Mouse (Mus musculus) CH12.LX (cell line): Measurements from ENCODE around the gene Arl15.

Source experiments
- BHLHE40 ChIP-seq: IDR thresholded peaks from 2 replicates; pipeline ENCODE4 v1.6.1; 2011; ENCODE audit warnings: mild to moderate bottlenecking, low read depth, low read length, improper control_type of control experiment
- CHD1 ChIP-seq: IDR thresholded peaks from 2 replicates; pipeline ENCODE4 v1.6.1; 2012; ENCODE audit warnings: low read depth, low read length, improper control_type of control experiment, inconsistent platforms
- CTCF ChIP-seq, 2 experiments: IDR thresholded peaks in 1 of 2; conservative IDR thresholded peaks in 1 of 2; 2 replicates each; pipeline ENCODE4 v1.5.1; 2011 to 2012; ENCODE audit warnings: low read depth in 2 of 2, low read length in 2 of 2, improper control_type of control experiment in 1 of 2, inconsistent platforms in 1 of 2, mild to moderate bottlenecking in 1 of 2, moderate library complexity in 1 of 2
- E2F4 ChIP-seq: IDR thresholded peaks from 2 replicates; pipeline ENCODE4 v1.6.1; 2011; ENCODE audit warnings: low read depth, low read length, improper control_type of control experiment; ENCODE audit not compliant: insufficient replicate concordance
- EP300 ChIP-seq: IDR thresholded peaks from 2 replicates; pipeline ENCODE4 v1.6.1; 2011; ENCODE audit warnings: low read length, improper control_type of control experiment
- ETS1 ChIP-seq: conservative IDR thresholded peaks from 2 replicates; pipeline ENCODE4 v1.6.1; 2012; ENCODE audit warnings: low read depth, mild to moderate bottlenecking, inconsistent platforms, low read length, improper control_type of control experiment, moderate library complexity
- JUND ChIP-seq: conservative IDR thresholded peaks from 2 replicates; pipeline ENCODE4 v1.6.1; 2011; ENCODE audit warnings: low read depth, low read length, improper control_type of control experiment
- MAFK ChIP-seq: IDR thresholded peaks from 2 replicates; pipeline ENCODE4 v1.6.1; 2011; ENCODE audit warnings: low read length, improper control_type of control experiment; ENCODE audit not compliant: insufficient replicate concordance
- MEF2A ChIP-seq: IDR thresholded peaks from 2 replicates; pipeline ENCODE4 v1.6.1; 2014; ENCODE audit warnings: low read depth, mild to moderate bottlenecking, inconsistent platforms, low read length, improper control_type of control experiment, borderline replicate concordance
- NRF1 ChIP-seq: IDR thresholded peaks from 2 replicates; pipeline ENCODE4 v1.6.1; 2014; ENCODE audit warnings: low read depth, mild to moderate bottlenecking, inconsistent platforms, low read length, improper control_type of control experiment, moderate library complexity
- POLR2A ChIP-seq: IDR thresholded peaks from 2 replicates; pipeline ENCODE4 v1.6.1; 2011; ENCODE audit warnings: low read depth, mild to moderate bottlenecking, improper control_type of control experiment, low read length
- RCOR1 ChIP-seq: conservative IDR thresholded peaks from 2 replicates; pipeline ENCODE4 v1.6.1; 2012; ENCODE audit warnings: low read depth, mild to moderate bottlenecking, inconsistent platforms, low read length, improper control_type of control experiment
- TCF12 ChIP-seq: IDR thresholded peaks from 2 replicates; pipeline ENCODE4 v1.6.1; 2014; ENCODE audit warnings: low read depth, mild to moderate bottlenecking, inconsistent platforms, low read length, improper control_type of control experiment

- no peak for TF ChIP-seq BHLHE40
- TF ChIP-seq POLR2A = no peak
- no peak for TF ChIP-seq NRF1
- no peak for TF ChIP-seq CTCF (conservative IDR thresholded peaks at IDR 0.05 in 1 of 2, IDR thresholded peaks at IDR 0.05 in 1 of 2; ENCODE audit: low read depth in 2 of 2, low read length in 2 of 2)
- TF ChIP-seq JUND = no peak
- TF ChIP-seq MAFK = no peak
- TF ChIP-seq TCF12 = no peak
- TF ChIP-seq MEF2A = no peak
- no peak for TF ChIP-seq E2F4
- no peak for TF ChIP-seq ETS1
- TF ChIP-seq RCOR1 = no peak
- TF ChIP-seq CHD1 = no peak
- no peak for TF ChIP-seq EP300
Observed at GRCm38 (mm10) chr13:113770340-113770739, 24.0 kb upstream of the Arl15 start.
